Comparison of ENCODE assay signal across 17 mouse cellular contexts in the genomic region with DNA sequence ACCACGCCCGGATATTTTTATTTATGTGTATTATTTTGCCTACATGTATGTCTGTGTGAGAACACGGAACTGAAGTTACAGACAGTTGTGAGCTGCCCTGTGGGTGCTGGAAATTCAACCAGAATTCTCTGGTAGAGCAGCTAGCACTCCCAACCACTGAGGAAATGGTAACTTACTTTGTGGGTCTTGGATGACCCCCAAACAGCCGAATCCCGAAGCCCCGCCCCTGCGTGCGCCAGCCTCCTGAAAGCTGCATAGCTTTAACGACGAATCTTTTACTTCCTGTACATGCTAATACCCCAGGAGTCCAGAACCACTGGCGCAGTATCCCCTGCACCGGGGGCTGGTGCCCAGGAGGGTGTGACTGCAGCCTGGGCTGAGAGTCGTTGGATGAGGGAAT. TPM values are rescaled to one million over a fixed set of nuclear protein-coding genes. Genes with fewer than 3 reads are reported as not detected.
"Had no signal": no experiment of that assay in that cellular context is flagged by ENCODE, and none has a peak within 500 bp of the region (broad histone marks: within the 10 kb centered on the region; RNA-seq: fewer than 3 reads in every experiment).

No protein-coding gene starts in this region.

- H3K27ac ChIP-seq: liver, embryonic 15.5 days; midbrain, embryonic 10.5 days; midbrain, embryonic 12.5 days; neural tube, embryonic 12.5 days; stomach, embryonic 15.5 days; stomach, postnatal 0 days had no signal

- H3K4me3 ChIP-seq: liver, embryonic 15.5 days; midbrain, embryonic 10.5 days; midbrain, embryonic 12.5 days; neural tube, embryonic 12.5 days; stomach, embryonic 15.5 days had no signal

- DNase-seq: lung, adult 18-20 months; lung, embryonic 14.5 days; lung, postnatal 10 days; lung, postnatal 4 days; midbrain, embryonic 14.5 days; right cerebral cortex, postnatal 14 days; thymus, adult 2 months; thymus, postnatal 36 days had no signal

RNA-seq across cellular contexts. Expression of a gene that starts 29.6 kb away (rescaled TPM):
- total RNA-seq: megakaryocyte, adult 5-6 weeks; megakaryocyte-erythroid progenitor cell, adult 5-6 weeks; neutrophil, adult 5-6 weeks had no signal
